Mouse (Mus musculus): ENCODE measurements around the gene Ces2e. TPM values are rescaled to one million over a fixed set of nuclear protein-coding genes. Genes with fewer than 3 reads are reported as not detected.

Ces2e gene
- polyA plus RNA-seq, 1 experiment: not detected

DNA sequence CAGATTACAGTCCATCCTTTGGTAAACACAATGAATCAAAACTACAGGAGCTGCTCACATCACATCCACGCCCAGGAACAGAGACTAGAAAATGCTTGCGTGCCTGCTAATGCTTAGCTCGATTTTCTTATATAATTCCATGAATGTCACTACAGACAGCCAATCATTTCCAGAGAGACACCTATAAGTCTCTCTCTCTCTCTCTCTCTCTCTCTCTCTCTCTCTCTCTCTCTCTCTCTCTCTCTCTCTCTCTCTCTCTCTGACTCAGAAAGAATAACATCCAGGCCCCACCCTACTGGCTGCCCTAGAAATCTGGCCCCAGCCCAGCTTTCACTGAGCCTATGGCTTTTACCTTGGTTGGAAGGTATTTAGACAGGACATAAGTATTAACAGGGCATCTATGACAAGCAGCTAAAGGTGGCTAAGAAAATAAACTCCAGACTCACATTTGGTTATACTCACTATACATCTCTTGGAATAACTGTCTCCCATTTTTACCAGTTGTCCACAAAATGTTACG is 37.4 kb downstream of the Ces2e start:
- TF ChIP-seq CTCF (IDR thresholded peaks at IDR 0.05; ENCODE audit: borderline replicate concordance, extremely low read depth, insufficient read depth, insufficient read length): no peak
- no peak for TF ChIP-seq POLR2A (IDR thresholded peaks at IDR 0.05; ENCODE audit: borderline replicate concordance, extremely low read depth, insufficient read depth, insufficient read length, poor library complexity, severe bottlenecking)
- no peak for DNase-seq (ENCODE audit: low read depth)

- no peak for TF ChIP-seq POLR2A (IDR thresholded peaks at IDR 0.05; ENCODE audit: borderline replicate concordance, extremely low read depth, insufficient read depth, insufficient read length, poor library complexity, severe bottlenecking)
- no peak for TF ChIP-seq CTCF (IDR thresholded peaks at IDR 0.05; ENCODE audit: borderline replicate concordance, extremely low read depth, insufficient read depth, insufficient read length)
Measured at GRCm38 (mm10) chr8:104984126-104984525, 58.1 kb downstream of the Ces2e start.

More at GRCm38 (mm10) chr8:104984126-104984525, 58.1 kb downstream of the Ces2e start:
- DNase-seq (ENCODE audit: low read depth): no peak

Other genes with a start within 250 kb of the Ces2e start
- not detected in 2 replicates for gene Ces2a, start 192.3 kb upstream of the Ces2e start, polyA plus RNA-seq (2012; rRNA removed)
- 0.28 and 0.34 TPM in 2 replicates for gene Ces2b, start 94.7 kb upstream of the Ces2e start, polyA plus RNA-seq (2012; rRNA removed)
- gene Ces2c, start 79.2 kb upstream of the Ces2e start, polyA plus RNA-seq (2012; rRNA removed): 0.11 TPM in 1 of 2 replicates, not detected in the other
- not detected in 2 replicates for gene Ces2f, start 21.1 kb downstream of the Ces2e start, polyA plus RNA-seq (2012; rRNA removed)
- gene Ces2g, start 35.5 kb downstream of the Ces2e start, polyA plus RNA-seq (2012; rRNA removed): 0.08 and 0.12 TPM in 2 replicates
- gene Ces2h, start 74.6 kb downstream of the Ces2e start, polyA plus RNA-seq (2012; rRNA removed): not detected in 2 replicates
- gene Ces3a, start 122.3 kb downstream of the Ces2e start, polyA plus RNA-seq (2012; rRNA removed): not detected in 2 replicates
- not detected in 2 replicates for gene Ces3b, start 157.5 kb downstream of the Ces2e start, polyA plus RNA-seq (2012; rRNA removed)
- gene Ces4a, start 205.5 kb downstream of the Ces2e start, polyA plus RNA-seq (2012; rRNA removed): 0.04 TPM in 1 of 2 replicates, not detected in the other
- gene Cbfb, start 244.4 kb downstream of the Ces2e start, polyA plus RNA-seq (2012; rRNA removed): 26.5 and 31.9 TPM in 2 replicates

All from brain, embryonic 14.5 days (tissue).